Mouse (Mus musculus) testis, adult 2 months (tissue): ENCODE measurements at regions not wholly inside any gene's neighbourhood (a gene's known extent, or its start where the extent isn't known, plus 50 kb on each side); places are given as distances from the start of the nearest gene placed in this dataset.

Source experiments
- H3K27ac ChIP-seq: fragments of 200-500 bp; 2 replicates; pipeline ENCODE4 v1.5.1; 2012; ENCODE audit warnings: low read depth, low read length; ENCODE audit not compliant: control insufficient read depth, insufficient read depth
- H3K27me3 ChIP-seq: fragments of 200-500 bp; 2 replicates; pipeline ENCODE4 v1.6.1; 2012; ENCODE audit warnings: mild to moderate bottlenecking, low read length, moderate library complexity; ENCODE audit not compliant: control insufficient read depth, insufficient read depth
- H3K36me3 ChIP-seq: fragments of 200-500 bp; 2 replicates; pipeline ENCODE4 v1.6.1; 2012; ENCODE audit warnings: mild to moderate bottlenecking, low read length; ENCODE audit not compliant: control insufficient read depth, insufficient read depth
- H3K4me1 ChIP-seq: fragments of 200-500 bp; 2 replicates; pipeline ENCODE4 v1.6.1; 2012; ENCODE audit warnings: low read length; ENCODE audit not compliant: control insufficient read depth, insufficient read depth
- H3K4me3 ChIP-seq: fragments of 200-500 bp; 2 replicates; pipeline ENCODE4 v1.5.1; 2012; ENCODE audit warnings: low read depth, mild to moderate bottlenecking, low read length, moderate library complexity, mixed read lengths; ENCODE audit not compliant: control insufficient read depth
- CTCF ChIP-seq: fragments of 200-500 bp; IDR thresholded peaks from 2 replicates; pipeline ENCODE4 v1.5.1; 2012; ENCODE audit warnings: low read depth, mild to moderate bottlenecking, inconsistent platforms, low read length, moderate library complexity; ENCODE audit not compliant: control insufficient read depth, insufficient read depth, insufficient replicate concordance
- POLR2A ChIP-seq: fragments of 200-500 bp; IDR thresholded peaks from 2 replicates; pipeline ENCODE4 v1.6.1; 2012; ENCODE audit warnings: low read depth, mild to moderate bottlenecking, inconsistent platforms, low read length, moderate library complexity; ENCODE audit not compliant: control insufficient read depth

- no peaks in the 10 kb centered on the region for H3K27me3 ChIP-seq
- no peaks in the 10 kb centered on the region for H3K36me3 ChIP-seq
- TF ChIP-seq CTCF, result no peak
- no peak for TF ChIP-seq POLR2A
- no peak overlapping the region for H3K4me3 ChIP-seq
- no peak overlapping the region for H3K27ac ChIP-seq
- no peaks in the 10 kb centered on the region for H3K4me1 ChIP-seq
Observed at GRCm38 (mm10) chr3:21489547-21489946, 586.9 kb upstream of the Tbl1xr1 start.

GRCm38 (mm10) chr3:21492413-21492812 lies 584.0 kb upstream of the Tbl1xr1 start:
- Histone ChIP-seq H3K27ac (no peak overlapping the region), H3K4me3 (no peak overlapping the region), H3K36me3 (no peaks in the 10 kb centered on the region), H3K27me3 (no peaks in the 10 kb centered on the region), H3K4me1 (no peaks in the 10 kb centered on the region)
- TF ChIP-seq POLR2A (no peak), CTCF (no peak)

- H3K27me3 ChIP-seq, result no peaks in the 10 kb centered on the region
- no peak overlapping the region for H3K27ac ChIP-seq
- no peaks in the 10 kb centered on the region for H3K36me3 ChIP-seq
- no peak overlapping the region for H3K4me3 ChIP-seq
- no peak for TF ChIP-seq CTCF
- no peak for TF ChIP-seq POLR2A
- no peaks in the 10 kb centered on the region for H3K4me1 ChIP-seq
Observed at GRCm38 (mm10) chr3:21493384-21493783, 583.1 kb upstream of the Tbl1xr1 start.

GRCm38 (mm10) chr3:21494904-21495303 lies 581.5 kb upstream of the Tbl1xr1 start:
- Histone ChIP-seq H3K4me1 (no peaks in the 10 kb centered on the region), H3K27me3 (no peaks in the 10 kb centered on the region), H3K36me3 (no peaks in the 10 kb centered on the region), H3K27ac (no peak overlapping the region), H3K4me3 (no peak overlapping the region)
- no peak for TF ChIP-seq CTCF

- H3K4me3 ChIP-seq, result no peak overlapping the region
- TF ChIP-seq POLR2A (no peak), CTCF (no peak)
- no peaks in the 10 kb centered on the region for H3K27me3 ChIP-seq
- H3K4me1 ChIP-seq, result no peaks in the 10 kb centered on the region
- no peak overlapping the region for H3K27ac ChIP-seq
- no peaks in the 10 kb centered on the region for H3K36me3 ChIP-seq
Observed at GRCm38 (mm10) chr3:21495651-21496050, 580.8 kb upstream of the Tbl1xr1 start.

- no peaks in the 10 kb centered on the region for H3K36me3 ChIP-seq
- H3K27me3 ChIP-seq, result no peaks in the 10 kb centered on the region
- TF ChIP-seq POLR2A (no peak), CTCF (no peak)
Observed at GRCm38 (mm10) chr3:21496166-21496565, 580.3 kb upstream of the Tbl1xr1 start.

GRCm38 (mm10) chr3:21497011-21497410 lies 579.4 kb upstream of the Tbl1xr1 start:
- H3K4me3 ChIP-seq, result no peak overlapping the region
- H3K27me3 ChIP-seq, result no peaks in the 10 kb centered on the region
- TF ChIP-seq CTCF (no peak), POLR2A (no peak)

More at GRCm38 (mm10) chr3:21496166-21496565, 580.3 kb upstream of the Tbl1xr1 start:
- Histone ChIP-seq H3K4me3 (no peak overlapping the region), H3K27ac (no peak overlapping the region), H3K4me1 (no peaks in the 10 kb centered on the region)

GRCm38 (mm10) chr3:21507655-21508054 lies 568.8 kb upstream of the Tbl1xr1 start:
- no peaks in the 10 kb centered on the region for H3K4me1 ChIP-seq
- H3K36me3 ChIP-seq, result no peaks in the 10 kb centered on the region
- H3K4me3 ChIP-seq, result no peak overlapping the region
- H3K27me3 ChIP-seq, result no peaks in the 10 kb centered on the region
- TF ChIP-seq POLR2A, result no peak
- no peak for TF ChIP-seq CTCF
- H3K27ac ChIP-seq, result no peak overlapping the region

More at GRCm38 (mm10) chr3:21497011-21497410, 579.4 kb upstream of the Tbl1xr1 start:
- Histone ChIP-seq H3K4me1 (no peaks in the 10 kb centered on the region), H3K36me3 (no peaks in the 10 kb centered on the region), H3K27ac (no peak overlapping the region)
